Mouse (Mus musculus) adrenal gland, postnatal 14 days (tissue): Measurements from ENCODE around the gene Kif26a. TPM values are rescaled to one million over a fixed set of nuclear protein-coding genes. Genes with fewer than 3 reads are reported as not detected.

Source experiments
- DNase-seq: peaks from one replicate; pipeline ENCODE4 v3.0.0; 2021; ENCODE audit warnings: mixed read lengths
- total RNA-seq: library from RNA; stranded (reverse); gene quantifications from 2 replicates; pipeline ENCODE4 v1.2.3, GENCODE M21; 2021

Gene Kif26a
- total RNA-seq, 1 experiment from 2014 or later = 12.8 TPM

DNA sequence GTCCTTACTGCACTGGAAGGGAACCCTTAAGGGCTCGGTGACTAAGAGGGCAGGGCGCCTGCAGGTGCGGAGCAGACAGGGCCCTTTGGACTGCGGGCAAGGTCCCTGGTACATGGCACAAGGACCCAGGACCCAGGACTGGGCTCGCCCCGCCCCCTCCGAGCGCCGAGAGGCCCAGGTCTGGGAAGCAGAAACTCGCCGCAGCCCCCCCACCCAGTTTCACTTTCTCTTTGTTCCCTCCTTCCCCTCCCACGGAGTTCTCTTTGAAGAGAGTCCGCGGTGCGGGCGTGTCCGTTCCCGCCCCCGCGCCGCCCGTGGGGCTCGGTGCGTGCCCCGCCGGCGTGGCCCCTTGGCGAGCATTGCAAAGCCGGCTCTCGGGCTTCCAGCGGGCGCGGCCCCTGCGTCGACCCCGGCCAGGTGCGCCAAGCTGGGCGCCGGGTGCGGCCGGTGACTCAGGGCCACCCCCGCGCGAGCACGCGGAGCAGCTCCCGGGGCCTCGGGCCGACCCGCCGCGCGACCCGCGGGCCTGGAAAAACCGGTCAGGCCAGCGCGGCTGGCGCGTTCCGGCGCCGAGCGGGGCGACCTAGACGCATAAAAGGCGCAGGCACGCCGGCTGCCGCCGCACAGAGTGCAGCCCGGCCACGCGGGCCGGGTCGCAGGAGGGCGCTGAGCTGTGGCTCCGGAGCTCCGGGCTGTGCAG, 15.7 kb upstream of the Kif26a start:
- DNase-seq = peak; percentile 85

DNA sequence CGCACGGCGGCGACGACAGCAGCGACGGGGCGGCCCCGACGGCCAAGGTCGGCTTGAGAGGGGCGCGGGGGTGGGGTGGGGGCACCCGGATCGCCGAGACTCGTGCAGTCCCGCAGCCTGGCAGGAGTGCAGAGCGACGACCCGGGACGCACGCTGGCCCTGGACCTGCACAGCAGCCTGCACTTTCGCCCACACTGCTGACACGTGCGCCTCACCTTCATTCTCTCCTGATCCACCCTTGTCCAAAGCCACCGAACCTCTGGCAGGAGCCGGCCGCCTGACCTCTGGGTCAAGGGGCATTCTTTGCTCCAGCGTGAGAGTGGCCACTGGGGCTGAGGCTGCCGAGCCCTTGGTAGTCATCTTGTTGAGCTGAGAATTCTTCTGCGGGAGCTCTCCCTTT, 15.1 kb upstream of the Kif26a start:
- no peak for DNase-seq

DNA sequence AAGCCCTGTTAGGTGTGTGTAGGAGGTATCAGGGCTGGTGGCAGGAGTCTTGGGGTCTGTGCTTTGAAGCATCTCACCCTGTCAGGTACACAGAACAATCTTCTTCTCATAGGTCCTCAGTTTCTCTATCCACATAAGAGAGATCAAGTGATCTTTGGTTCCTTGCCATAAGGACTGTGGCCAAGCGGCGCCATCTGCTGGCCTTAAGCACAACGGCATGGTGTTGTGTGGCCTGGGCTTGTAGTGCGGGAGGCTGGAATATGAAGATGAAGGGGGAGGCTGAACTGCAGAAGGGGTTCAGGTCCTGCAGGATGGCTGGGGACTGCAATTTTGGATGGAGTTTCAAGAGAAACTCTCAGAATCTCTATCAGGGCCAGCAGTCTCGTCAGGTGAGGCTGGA, 5.8 kb upstream of the Kif26a start:
- DNase-seq = peak; percentile 76

DNA sequence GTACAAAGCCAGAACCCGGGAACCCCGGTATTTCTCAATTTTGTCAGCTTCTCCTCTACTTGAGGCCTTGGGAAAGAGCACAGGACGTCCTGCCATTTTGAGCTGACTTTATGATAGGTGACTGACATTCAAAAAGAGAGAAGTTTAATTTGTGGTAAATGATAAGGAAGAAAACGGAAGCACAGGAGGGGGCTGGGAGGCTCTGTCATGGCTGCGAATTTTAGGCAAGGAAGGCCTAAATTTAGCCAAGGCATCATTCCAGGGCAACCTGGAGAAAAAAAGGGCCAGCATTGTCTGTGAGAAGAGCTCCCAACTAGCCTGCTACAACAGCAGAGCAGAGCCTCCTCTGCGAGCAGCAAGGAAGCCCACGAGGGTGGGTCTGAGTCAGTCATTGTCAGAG, 5.3 kb upstream of the Kif26a start:
- DNase-seq = no peak

DNA sequence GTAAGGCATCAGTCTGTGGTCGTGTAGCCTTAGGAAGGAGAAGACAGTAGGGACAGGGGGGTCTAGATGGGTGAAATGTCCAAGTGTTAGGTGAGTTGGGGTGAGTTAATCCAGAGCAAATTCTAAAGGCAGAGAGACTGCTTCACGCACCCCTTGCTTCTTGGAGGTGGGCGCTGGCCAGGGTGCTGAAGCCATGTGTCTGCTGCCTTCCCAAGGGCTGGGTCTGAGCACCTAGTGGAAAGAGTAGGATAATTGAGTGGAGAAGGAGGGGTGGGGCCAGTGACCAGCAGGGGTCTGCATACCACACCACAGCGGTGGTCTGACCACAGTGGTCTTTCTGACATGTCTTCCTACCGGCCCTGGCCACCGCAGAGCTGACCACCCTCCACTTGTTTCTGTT, 4.7 kb upstream of the Kif26a start:
- DNase-seq = peak; percentile 83

DNA sequence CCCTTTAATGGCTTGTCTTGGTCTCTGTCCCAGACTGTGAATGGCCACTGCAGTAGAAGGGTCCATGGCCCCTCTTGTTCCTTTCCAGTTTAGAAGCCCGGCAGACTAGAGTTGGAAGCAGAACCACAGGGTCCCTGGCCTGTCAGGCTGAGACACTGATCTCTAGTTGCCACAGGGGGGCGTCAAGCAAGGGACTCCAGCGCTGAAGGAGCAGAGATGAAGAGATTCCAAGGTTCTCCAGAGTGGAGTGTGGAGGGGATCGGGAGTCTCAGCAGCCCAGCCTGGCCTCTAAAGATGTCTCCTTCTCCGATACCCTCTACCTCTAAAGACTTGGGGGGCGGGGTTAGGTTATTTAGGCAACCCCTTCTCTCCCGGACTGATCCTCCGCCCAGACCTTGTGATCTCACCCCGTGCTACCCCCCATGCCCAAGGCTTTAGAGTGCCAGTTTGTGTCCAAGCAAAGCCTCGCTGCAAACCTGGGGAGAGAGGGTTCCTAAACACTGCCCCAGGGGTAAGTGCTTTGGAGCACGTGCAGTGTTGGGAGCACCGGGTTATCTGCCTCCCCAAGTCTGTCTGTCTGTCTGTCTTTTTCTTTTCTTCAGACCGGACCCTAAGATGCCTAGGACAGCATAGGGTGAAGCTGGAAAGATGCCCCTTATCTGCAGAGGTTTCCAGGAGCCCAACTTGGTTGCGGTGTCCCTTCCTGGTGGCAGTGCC, 2.7 kb upstream of the Kif26a start:
- DNase-seq = no peak

DNA sequence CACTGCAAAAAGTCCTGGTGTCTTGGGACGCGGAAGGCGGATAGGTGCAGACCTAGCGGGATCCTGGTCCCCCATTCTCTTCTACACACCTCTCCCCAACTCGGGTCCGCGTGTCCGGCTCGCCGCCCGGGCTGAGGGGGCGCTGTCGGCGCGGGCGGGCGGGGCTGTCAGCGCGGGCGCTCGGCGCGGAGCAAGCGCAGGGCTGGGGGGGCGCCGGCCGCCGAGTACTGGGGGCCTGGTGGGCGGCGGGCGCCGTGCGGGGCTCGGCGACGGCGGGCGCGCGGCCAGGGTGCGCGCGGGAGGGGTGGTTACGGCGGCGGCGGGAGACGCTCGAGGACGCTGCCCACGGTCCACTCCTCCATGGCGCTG, 2.2 kb upstream of the Kif26a start:
- DNase-seq = no peak

DNA sequence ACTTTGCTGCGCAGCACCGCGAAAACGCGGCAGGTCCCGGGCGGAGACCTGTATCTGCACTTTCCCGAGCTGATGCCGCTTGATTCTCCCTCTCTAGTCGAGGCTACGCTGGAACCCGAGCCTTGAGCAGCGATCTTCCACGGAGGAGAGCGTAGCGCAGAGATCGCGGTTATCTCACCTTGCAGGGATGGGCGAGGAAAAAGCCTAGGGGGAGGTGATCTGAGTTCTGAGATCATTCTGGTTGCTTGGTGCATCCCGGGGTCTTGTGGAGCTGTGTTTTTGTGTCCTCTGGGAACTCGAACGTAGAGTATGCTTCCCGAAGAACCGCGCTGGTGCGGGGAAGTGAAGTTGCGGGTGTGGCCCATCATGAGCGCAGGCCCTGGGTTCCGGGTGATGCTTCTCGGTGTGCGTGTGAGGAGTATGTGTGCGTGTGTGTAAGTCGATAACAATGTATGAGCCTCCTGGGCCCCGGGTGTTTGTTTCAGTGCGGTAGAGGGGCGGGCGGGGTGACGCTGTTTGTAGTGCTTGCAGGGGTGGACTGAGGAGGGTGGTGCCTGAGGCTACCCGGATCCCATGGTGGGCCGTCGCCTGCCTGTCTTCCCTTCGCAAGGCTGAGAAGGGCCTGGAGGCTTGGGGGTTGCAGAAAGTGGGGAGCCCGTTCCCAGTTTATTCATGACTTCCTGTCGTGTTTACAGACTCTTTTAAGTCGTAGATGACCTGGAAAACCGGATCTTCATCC, 1.5 kb upstream of the Kif26a start:
- DNase-seq = no peak

DNA sequence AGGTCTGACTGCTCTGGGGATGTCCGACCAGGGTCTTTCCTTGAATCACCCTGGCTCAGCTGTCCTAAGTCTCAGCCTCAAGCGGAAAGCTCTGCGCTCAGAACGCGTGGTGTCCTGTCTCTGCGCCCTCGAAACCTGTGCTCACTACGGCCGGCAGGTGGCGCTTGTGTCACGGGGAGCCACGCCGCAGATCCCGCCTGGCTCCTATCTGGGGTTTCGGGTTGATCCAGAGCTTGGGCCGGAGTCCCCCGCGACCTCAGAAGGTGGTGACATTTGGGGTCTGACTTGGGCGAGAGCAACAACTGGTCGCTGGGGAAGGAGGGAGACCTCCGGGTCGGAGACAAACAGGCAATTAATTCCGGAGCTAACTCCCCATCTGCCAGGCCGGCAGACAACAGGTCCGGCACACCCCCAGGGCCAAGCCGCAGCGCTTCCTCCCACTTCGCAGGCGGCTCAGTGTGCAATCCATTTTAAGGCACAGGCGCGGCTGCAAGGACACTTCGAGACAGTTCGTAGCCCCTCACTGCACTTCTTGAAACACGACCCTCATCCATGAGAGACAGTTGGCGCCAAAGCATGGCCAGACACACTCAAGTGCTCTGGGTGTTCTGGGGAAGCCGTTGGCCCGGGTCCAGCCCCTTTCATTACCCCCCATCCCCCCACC, 665 bp upstream of the Kif26a start:
- peak; percentile 92 for DNase-seq

DNA sequence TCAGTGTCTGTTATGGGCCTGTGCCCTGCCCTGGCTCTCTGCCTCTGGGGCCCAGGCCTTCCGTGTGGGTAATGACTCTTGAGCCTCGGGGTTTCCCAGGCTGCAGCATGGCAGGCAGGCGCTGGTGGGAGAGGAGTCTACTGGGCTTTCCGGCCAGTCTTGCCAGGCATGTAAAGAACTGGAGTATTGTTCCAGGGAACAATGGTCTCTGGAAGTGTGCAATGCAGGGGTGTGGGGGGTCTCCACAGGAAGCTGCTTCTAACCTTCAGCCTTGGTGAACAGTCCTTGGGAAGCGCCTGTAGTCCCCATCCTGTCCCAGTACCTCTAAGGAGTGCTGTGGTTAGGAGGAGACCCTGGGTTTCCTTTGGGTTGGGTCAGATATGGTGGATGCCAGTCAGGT, 1.4 kb downstream of the Kif26a start:
- no peak for DNase-seq

DNA sequence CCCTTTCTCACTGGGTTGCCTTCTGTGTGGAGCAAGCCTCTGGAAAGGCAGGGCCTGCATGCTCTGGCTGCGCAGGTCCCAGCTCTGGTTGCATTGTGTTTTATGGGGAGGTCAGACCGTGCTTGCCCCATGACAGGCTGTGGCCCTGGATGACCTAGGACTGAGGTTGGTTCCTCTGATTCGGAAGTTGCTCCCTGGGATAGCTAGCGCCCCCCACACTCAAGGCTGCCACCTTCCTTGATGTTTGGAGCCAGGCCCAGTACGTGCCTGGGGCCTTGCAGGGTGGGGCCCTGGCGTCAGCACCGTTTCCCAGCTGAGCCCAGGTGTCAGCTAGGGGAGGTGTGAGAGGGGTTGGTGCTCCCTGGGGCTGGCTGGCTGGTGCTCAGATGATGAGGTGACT, 4.0 kb downstream of the Kif26a start:
- DNase-seq = no peak

DNA sequence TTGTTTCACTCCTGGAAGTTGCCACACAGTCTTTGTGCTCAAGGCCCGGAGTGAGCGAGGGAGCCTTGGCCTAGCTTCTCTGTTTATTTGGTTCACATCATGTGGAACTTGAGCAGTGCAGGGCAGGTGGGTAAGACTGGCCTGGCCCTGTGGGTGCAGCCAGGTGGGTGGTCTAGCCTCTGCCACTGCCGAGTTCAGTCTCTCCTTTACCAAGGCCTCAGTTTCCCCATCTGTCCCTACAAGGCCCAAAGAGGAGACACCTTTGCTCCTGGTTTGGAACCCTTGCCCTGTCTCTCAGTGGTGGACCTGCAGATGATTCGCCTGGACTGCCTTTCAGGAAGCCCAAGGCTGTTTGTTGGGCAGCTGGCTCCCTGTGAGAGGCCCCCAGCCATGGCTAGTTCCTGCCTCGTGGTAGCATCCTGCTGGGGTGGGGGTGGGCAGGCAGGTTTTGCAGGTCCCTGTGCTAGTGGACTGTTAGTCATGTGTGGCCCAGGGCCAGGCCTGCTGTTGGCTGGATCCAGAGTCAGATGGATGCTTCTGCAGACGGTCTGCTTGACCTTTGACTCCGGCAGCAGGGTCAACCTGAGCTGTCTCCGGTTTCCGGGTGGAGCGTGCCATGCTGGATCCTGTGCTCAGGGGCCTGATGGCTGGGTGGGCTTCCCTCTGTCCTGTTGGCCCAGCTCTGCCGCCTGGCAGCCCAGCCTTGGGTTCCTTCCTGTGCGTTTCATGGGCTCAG, 5.4 kb downstream of the Kif26a start:
- peak; percentile 82 for DNase-seq

DNA sequence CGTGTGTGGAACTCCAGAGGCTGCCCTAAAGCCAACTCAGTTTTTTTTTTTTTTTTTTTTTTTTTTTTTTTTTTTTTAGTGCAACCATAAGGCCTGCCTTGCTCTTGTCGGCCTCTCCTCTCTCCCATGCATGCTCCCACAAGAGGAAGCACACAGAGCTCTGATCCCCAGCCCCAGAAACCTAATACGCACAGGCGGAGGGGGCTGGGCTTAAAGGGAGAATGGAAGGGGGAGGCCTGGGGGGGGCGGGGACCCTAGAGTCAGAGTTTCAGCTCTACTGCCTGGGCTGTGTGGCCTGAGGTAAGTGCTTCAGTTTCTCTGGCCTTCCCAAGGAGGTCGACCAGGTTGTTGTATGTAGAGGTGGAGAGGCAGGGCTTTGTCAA, 6.0 kb downstream of the Kif26a start:
- DNase-seq = no peak

DNA sequence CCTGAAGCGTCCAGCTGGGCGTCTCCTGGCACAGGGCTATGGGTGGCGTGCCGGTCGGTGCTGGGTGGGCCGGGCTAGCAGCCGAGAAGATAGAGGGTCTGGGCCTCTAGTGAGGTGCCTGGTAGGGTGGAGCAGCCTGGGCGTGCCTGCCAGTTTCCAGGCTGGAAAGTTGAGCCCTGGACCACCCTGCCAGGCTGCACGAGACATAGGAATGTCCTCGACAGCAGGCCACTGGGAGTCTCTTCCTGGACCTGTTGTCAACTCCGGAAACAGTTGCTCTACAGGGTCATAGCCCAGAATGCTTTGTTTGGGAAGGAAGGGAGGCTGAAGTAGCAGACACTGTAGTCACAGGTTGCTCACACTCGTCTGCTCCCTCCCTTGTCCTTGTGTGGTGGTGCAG, 7.6 kb downstream of the Kif26a start:
- DNase-seq = no peak

DNA sequence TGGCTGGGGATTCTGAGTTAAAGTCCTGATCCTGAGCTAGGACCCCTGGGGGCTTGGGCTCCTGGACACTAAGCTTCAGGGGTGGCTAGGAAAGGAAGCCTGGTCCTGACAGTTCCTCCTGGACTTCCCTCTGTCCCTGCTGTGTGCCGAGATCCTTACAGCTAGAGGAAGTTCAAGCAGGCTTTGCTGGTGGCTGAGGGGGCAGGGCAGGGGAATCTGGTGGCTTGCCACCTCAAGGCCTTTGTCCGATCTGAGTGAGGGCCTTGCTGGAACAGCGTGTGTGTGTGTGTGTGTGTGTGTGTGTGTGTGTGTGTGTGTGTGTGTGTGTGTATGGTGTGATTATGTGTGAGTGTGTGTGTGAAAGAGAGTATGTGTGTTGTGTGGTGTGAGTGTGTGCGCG, 8.5 kb downstream of the Kif26a start:
- DNase-seq = peak; percentile 75

DNA sequence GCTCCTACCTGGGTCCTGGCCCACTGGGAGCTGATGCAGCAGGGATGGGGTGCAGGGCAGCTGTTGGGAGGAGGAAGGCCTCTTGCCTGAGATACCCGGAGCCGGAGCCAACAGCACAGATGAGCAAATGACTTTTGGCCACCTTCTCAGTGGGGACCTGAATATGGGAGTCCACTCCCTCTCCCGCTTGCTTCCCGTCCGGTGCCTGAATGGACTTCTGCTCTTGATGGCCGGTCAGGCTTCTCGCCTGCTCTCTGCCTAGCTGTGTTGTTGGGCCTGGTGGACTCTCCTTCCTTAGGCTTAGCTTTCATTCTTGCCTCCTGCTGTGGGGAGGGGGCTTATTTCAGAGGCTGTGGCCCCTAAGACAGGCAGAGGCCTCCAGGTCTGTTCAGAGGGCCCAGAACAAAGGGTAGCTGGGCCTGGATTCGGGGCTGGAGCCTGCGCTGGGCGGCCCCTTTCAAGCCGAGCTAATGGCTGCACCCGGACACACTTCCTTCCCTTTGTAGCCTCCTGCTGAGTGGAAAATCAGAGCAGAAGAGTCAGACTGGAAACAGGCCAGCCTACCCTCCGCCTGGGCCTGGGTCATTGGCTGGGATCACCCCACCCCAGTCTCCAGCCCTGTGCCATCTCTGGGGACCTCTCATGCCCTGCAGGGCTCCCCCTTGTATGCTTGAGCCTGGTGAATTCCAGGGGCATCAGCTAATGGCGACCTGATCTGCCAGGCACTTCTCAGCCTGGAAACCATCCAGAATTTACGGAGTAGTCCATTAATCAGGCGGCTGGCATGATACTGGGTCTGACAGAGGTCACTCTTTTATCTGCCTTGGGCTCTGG, 9.4 kb downstream of the Kif26a start:
- peak; percentile 80 for DNase-seq

DNA sequence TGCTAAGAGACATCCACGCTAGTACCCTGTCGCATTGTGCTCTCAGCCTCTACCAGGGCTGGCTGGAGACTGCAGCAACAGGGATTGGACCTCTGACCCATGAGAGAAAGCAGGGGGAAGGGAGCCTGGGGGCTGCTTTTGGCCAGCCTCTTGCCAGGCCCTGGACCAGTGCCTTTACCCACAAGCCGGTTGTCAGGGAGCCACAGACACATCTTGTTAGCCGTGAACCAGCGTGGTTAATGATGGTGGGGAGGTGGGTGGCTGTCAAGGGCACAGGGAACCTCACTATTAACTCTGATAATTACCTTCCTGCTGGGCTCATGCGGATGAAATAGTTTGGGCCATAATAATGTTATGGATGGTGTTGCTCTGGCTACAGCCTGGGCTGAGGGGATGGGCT, 10.8 kb downstream of the Kif26a start:
- no peak for DNase-seq

DNA sequence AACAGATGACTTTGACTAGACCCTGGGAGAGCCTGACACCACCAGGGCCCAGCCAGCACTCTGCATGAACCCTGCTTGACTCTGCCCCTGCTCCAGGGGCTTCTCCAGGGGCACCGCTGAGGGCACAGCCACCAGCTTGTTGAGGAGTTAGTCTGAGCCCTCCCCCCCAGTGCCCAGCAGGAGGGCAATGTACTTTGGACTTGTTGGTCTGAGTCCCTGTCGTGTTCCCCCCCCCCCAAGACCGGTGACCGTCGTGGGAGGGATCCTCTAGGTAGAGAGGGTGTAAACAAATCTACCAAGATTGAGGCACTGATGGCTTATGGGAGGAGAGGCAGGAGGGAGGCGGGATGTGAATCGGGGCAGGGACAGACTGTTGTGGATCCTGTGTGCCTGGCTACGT, 12.2 kb downstream of the Kif26a start:
- DNase-seq = no peak

DNA sequence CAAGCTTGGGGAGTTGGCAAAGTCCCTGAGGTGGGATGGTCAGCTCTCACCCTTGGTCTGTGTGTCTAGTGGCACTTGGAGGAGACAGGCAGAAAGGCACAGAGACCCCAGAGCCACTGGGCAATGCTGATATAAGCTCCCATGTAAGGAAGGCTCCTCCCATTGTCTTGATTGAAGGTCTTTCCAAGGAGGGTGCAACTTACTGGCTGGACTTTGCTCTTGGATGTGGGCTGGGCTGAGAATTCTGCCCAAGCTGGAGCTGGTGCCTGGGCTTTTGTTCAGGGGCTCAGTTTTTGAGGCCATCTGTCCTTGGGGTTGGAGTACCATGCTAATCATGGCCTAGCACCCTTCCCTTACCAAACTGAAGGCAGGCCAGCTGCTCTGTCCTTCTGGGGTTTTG, 12.8 kb downstream of the Kif26a start:
- DNase-seq = no peak

DNA sequence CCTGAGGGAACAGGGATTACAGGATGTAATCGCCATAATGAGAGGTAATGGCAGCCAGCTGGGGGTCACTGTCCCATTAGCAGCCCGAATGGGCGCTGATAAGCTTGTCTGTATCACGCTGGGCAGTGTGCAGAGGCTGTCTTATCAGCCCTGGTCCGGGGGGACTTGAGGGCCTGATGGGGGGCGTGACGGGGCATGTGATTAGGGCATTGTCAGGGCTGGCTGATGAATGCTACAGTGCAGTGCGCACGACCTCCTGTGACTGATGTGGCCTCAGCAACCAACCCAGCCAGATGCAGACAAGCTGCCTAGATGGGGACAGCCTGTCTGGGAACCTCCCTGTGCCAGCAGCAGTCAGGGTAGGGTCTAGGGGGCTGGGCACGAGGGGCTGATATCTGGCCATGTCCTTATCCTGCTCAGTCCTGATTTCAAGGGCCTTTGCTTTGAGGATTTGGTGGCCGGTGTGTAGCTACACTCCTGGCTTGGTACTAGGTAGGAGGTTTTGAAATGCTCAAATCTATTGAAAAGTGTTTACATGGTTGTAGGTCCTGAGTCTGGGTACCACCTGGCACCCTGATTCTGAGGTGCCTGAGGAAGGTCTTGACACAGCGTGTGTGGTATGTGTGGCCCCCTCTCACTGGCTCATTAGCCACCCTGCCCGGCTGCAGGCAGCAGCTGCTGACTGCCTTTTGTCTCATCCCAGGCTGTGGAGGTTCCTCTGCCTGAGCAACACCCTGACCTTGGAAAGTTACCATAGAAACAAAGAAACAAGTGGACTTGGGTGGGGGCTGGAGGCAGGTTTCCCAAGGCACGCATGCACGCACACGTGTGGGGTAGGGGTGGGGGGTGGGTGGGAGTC, 18.2 kb downstream of the Kif26a start:
- DNase-seq = no peak
